ENCODE assay signal across 15 mouse cellular contexts in genomic region chr6:142732567-142733290, GRCm38 (mm10). TPM values are rescaled to one million over a fixed set of nuclear protein-coding genes. Genes with fewer than 3 reads are reported as not detected.
A peak's percentile ranks its signal among the peaks of the same experiment; 100 is the strongest.
DNase-seq lines count a peak whose midpoint lies in the region; ATAC-seq and TF ChIP-seq lines count a peak whose summit lies in the region.
"Had no signal": no experiment of that assay in that cellular context is flagged by ENCODE, and none has a peak within 500 bp of the region (broad histone marks: within the 10 kb centered on the region; RNA-seq: fewer than 3 reads in every experiment).

No protein-coding gene starts in this region.

- 0 out of 2 replicates have a peak, but pooled peaks cover 2% of the 10 kb centered on the region for H3K4me1 ChIP-seq in heart, embryonic 11.5 days (ENCODE audit: control insufficient read depth, insufficient read depth, low read length)
- H3K4me1 ChIP-seq in kidney, embryonic 14.5 days (ENCODE audit: control insufficient read depth, insufficient read depth, low read length): no peaks in the 10 kb centered on the region
- peaks cover 5% of the 10 kb centered on the region; the same call in 1 of the 2 replicates for H3K4me1 ChIP-seq in kidney, adult 2 months (ENCODE audit: control insufficient read depth, insufficient read depth, low read length)
- H3K4me1 ChIP-seq in intestine, embryonic 15.5 days (replicated peaks): no peaks in the 10 kb centered on the region
- H3K4me1 ChIP-seq in hindbrain, embryonic 13.5 days (replicated peaks): no peaks in the 10 kb centered on the region
- H3K4me1 ChIP-seq: midbrain, embryonic 15.5 days had no signal

- DNase-seq in heart, adult 11 months: peak; percentile 97
- no peak for DNase-seq in kidney, adult 2 months
- DNase-seq in brain, embryonic 14.5 days (ENCODE audit: low read depth): peak; percentile 18
- DNase-seq: adrenal gland, adult 8-10 months; cerebellum, adult 11-12 months; cerebellum, postnatal 25 days; gastrocnemius, postnatal 36 days; lung, adult 18-20 months had no signal

- WGBS in heart, embryonic 11.5 days (ENCODE audit: insufficient replicate concordance): 68% methylated on average over 14 of the region's 14 CpGs
- 53% methylated on average over 14 of the region's 14 CpGs for WGBS in kidney, embryonic 14.5 days
- WGBS in kidney, adult 2 months: 67% methylated on average over 14 of the region's 14 CpGs
- WGBS in intestine, embryonic 15.5 days: 50% methylated on average over 14 of the region's 14 CpGs
- 77% methylated on average over 14 of the region's 14 CpGs for WGBS in hindbrain, embryonic 13.5 days

- no peak for TF ChIP-seq CTCF in kidney, adult 2 months (conservative IDR thresholded peaks at IDR 0.05; ENCODE audit: insufficient read depth, insufficient read length, low read depth, low read length)
- no peak for TF ChIP-seq CTCF in brain, embryonic 14.5 days (IDR thresholded peaks at IDR 0.05; ENCODE audit: borderline replicate concordance, extremely low read depth, insufficient read depth, insufficient read length)

- H3K36me3 ChIP-seq in heart, embryonic 11.5 days (ENCODE audit: control insufficient read depth, insufficient read depth, low read length): no peaks in the 10 kb centered on the region
- no peaks in the 10 kb centered on the region for H3K36me3 ChIP-seq in kidney, embryonic 14.5 days (ENCODE audit: control insufficient read depth, insufficient read depth, low read length)
- no peaks in the 10 kb centered on the region for H3K36me3 ChIP-seq in kidney, adult 2 months (ENCODE audit: control insufficient read depth, insufficient read depth, low read length)
- H3K36me3 ChIP-seq in intestine, embryonic 15.5 days: no peaks in the 10 kb centered on the region
- H3K36me3 ChIP-seq in hindbrain, embryonic 13.5 days: no peaks in the 10 kb centered on the region
- H3K36me3 ChIP-seq: midbrain, embryonic 15.5 days had no signal

- no peaks in the 10 kb centered on the region for H3K27me3 ChIP-seq in heart, embryonic 11.5 days (ENCODE audit: control insufficient read depth, insufficient read depth, low read length)
- no peaks in the 10 kb centered on the region for H3K27me3 ChIP-seq in kidney, embryonic 14.5 days (ENCODE audit: control insufficient read depth, insufficient read depth, low read length)
- no peaks in the 10 kb centered on the region for H3K27me3 ChIP-seq in kidney, adult 2 months (replicated peaks; ENCODE audit: control insufficient read depth, insufficient read depth, low read length)
- no peaks in the 10 kb centered on the region for H3K27me3 ChIP-seq in intestine, embryonic 15.5 days (replicated peaks)
- H3K27me3 ChIP-seq in hindbrain, embryonic 13.5 days: no peaks in the 10 kb centered on the region
- H3K27me3 ChIP-seq: midbrain, embryonic 15.5 days had no signal

- H3K9ac ChIP-seq in heart, embryonic 11.5 days (ENCODE audit: low read depth, low read length): no peak overlapping the region
- no peak overlapping the region for H3K9ac ChIP-seq in kidney, embryonic 14.5 days (ENCODE audit: low read depth, low read length)
- no peak overlapping the region for H3K9ac ChIP-seq in intestine, embryonic 15.5 days
- no peak overlapping the region for H3K9ac ChIP-seq in hindbrain, embryonic 13.5 days
- H3K9ac ChIP-seq: midbrain, embryonic 15.5 days had no signal

- no peaks in the 10 kb centered on the region for H3K9me3 ChIP-seq in heart, embryonic 11.5 days (replicated peaks; ENCODE audit: control insufficient read depth, low read length)
- H3K9me3 ChIP-seq in kidney, embryonic 14.5 days (ENCODE audit: control insufficient read depth, low read length): no peaks in the 10 kb centered on the region
- no peaks in the 10 kb centered on the region for H3K9me3 ChIP-seq in intestine, embryonic 15.5 days
- H3K9me3 ChIP-seq in hindbrain, embryonic 13.5 days: no peaks in the 10 kb centered on the region
- H3K9me3 ChIP-seq: megakaryocyte, embryonic 14.5 days; midbrain, embryonic 15.5 days had no signal

- H3K4me2 ChIP-seq in heart, embryonic 11.5 days: no peak overlapping the region
- no peak overlapping the region for H3K4me2 ChIP-seq in kidney, embryonic 14.5 days (replicated peaks; ENCODE audit: low read depth, low read length)
- H3K4me2 ChIP-seq in intestine, embryonic 15.5 days (replicated peaks): no peak overlapping the region
- H3K4me2 ChIP-seq in hindbrain, embryonic 13.5 days: no peak overlapping the region
- H3K4me2 ChIP-seq: midbrain, embryonic 15.5 days had no signal

- no peak overlapping the region for H3K27ac ChIP-seq in heart, embryonic 11.5 days (ENCODE audit: low read depth, low read length)
- H3K27ac ChIP-seq in kidney, embryonic 14.5 days (ENCODE audit: low read depth, low read length): no peak overlapping the region; the same call in 1 of the 2 replicates
- no peak overlapping the region for H3K27ac ChIP-seq in kidney, adult 2 months (ENCODE audit: insufficient read depth, low read depth, low read length)
- H3K27ac ChIP-seq in intestine, embryonic 15.5 days: peak overlapping the region; percentile 68
- no peak overlapping the region for H3K27ac ChIP-seq in hindbrain, embryonic 13.5 days
- H3K27ac ChIP-seq: midbrain, embryonic 15.5 days had no signal

- no peak for TF ChIP-seq POLR2A in kidney, adult 2 months (IDR thresholded peaks at IDR 0.05; ENCODE audit: low read depth, low read length)
- TF ChIP-seq POLR2A in brain, embryonic 14.5 days (IDR thresholded peaks at IDR 0.05; ENCODE audit: borderline replicate concordance, extremely low read depth, insufficient read depth, insufficient read length, poor library complexity, severe bottlenecking): no peak

- H3K4me3 ChIP-seq in heart, embryonic 11.5 days (ENCODE audit: low read depth, low read length): no peak overlapping the region
- H3K4me3 ChIP-seq in kidney, embryonic 14.5 days (ENCODE audit: low read length): no peak overlapping the region
- H3K4me3 ChIP-seq in kidney, adult 2 months (ENCODE audit: insufficient read depth, low read depth, low read length): no peak overlapping the region
- no peak overlapping the region for H3K4me3 ChIP-seq in intestine, embryonic 15.5 days (replicated peaks)
- H3K4me3 ChIP-seq in hindbrain, embryonic 13.5 days: no peak overlapping the region
- H3K4me3 ChIP-seq: megakaryocyte, embryonic 14.5 days; midbrain, embryonic 15.5 days had no signal

- ATAC-seq in heart, embryonic 11.5 days (replicated peaks; ENCODE audit: insufficient number of reproducible peaks, low FRiP score, low TSS enrichment): no peak
- peak; percentile 42 for ATAC-seq in kidney, embryonic 14.5 days (ENCODE audit: low FRiP score, low TSS enrichment)
- ATAC-seq in intestine, embryonic 15.5 days: peak; percentile 87
- ATAC-seq in hindbrain, embryonic 13.5 days (ENCODE audit: low FRiP score): no peak
- no peak for ATAC-seq in CD4-positive, CD25-positive, alpha-beta regulatory T cell, adult 4 months
- ATAC-seq: midbrain, embryonic 15.5 days had no signal

RNA-seq across cellular contexts. Expression of gene Cmas, which starts 23.8 kb away (rescaled TPM):
- 117 and 126 TPM in 2 replicates for polyA plus RNA-seq in heart, embryonic 11.5 days (2014; fragmentation: Nextera tagmentation; extraction: Ambion mirVana)
- polyA plus RNA-seq in kidney, embryonic 14.5 days (2014; fragmentation: Nextera tagmentation; extraction: Ambion mirVana): 81.1 and 85.6 TPM in 2 replicates
- 11.4 and 16.5 TPM in 2 replicates for polyA plus RNA-seq in kidney, adult 2 months (2012; rRNA removed)
- polyA plus RNA-seq in brain, embryonic 14.5 days (2012; rRNA removed): 98.2 and 115 TPM in 2 replicates
- 135 and 141 TPM in 2 replicates for polyA plus RNA-seq in intestine, embryonic 15.5 days (2015; fragmentation: Nextera tagmentation; extraction: Ambion mirVana)
- 178 and 180 TPM in 2 replicates for polyA plus RNA-seq in hindbrain, embryonic 13.5 days (2015; fragmentation: Nextera tagmentation; extraction: Ambion mirVana)
- polyA plus RNA-seq in CD4-positive, CD25-positive, alpha-beta regulatory T cell, adult 4 months (2017; shearing (Covaris generic)): 10 to 100 TPM; 10.1 to 16.0 TPM

RNA-seq across cellular contexts. Expression of gene Abcc9, which starts 30.6 kb away (rescaled TPM):
- polyA plus RNA-seq in heart, embryonic 11.5 days (2014; fragmentation: Nextera tagmentation; extraction: Ambion mirVana): 21.1 and 21.6 TPM in 2 replicates
- polyA plus RNA-seq in kidney, embryonic 14.5 days (2014; fragmentation: Nextera tagmentation; extraction: Ambion mirVana): 6.4 and 7.3 TPM in 2 replicates
- polyA plus RNA-seq in kidney, adult 2 months (2012; rRNA removed): 4.1 and 5.3 TPM in 2 replicates
- 4.4 and 8.0 TPM in 2 replicates for polyA plus RNA-seq in brain, embryonic 14.5 days (2012; rRNA removed)
- 9.6 and 10.0 TPM in 2 replicates for polyA plus RNA-seq in intestine, embryonic 15.5 days (2015; fragmentation: Nextera tagmentation; extraction: Ambion mirVana)
- polyA plus RNA-seq in hindbrain, embryonic 13.5 days (2015; fragmentation: Nextera tagmentation; extraction: Ambion mirVana): 2.6 and 3.3 TPM in 2 replicates
- not detected for polyA plus RNA-seq in CD4-positive, CD25-positive, alpha-beta regulatory T cell, adult 4 months (2017; shearing (Covaris generic))

Comparison
In these comparisons a context has a peak if more than half of its experiments do, and no peak if none do; other contexts are left out.
1. ATAC-seq: peak in kidney, embryonic 14.5 days (single experiment) and intestine, embryonic 15.5 days (single experiment); none in heart, embryonic 11.5 days (single experiment), hindbrain, embryonic 13.5 days (single experiment) and CD4-positive, CD25-positive, alpha-beta regulatory T cell, adult 4 months (single experiment).